Comparison of ENCODE assay signal across 8 mouse cellular contexts in genomic region chr4:129500607-129501566, GRCm38 (mm10). TPM values are rescaled to one million over a fixed set of nuclear protein-coding genes. Genes with fewer than 3 reads are reported as not detected.
A peak's percentile ranks its signal among the peaks of the same experiment; 100 is the strongest.
DNase-seq lines count a peak whose midpoint lies in the region; ATAC-seq lines count a peak whose summit lies in the region.

No protein-coding gene starts in this region.

- no peaks in the 10 kb centered on the region for H3K9me3 ChIP-seq in embryonic facial prominence, embryonic 14.5 days (ENCODE audit: control insufficient read depth, low read length)
- H3K9me3 ChIP-seq in liver, embryonic 13.5 days (replicated peaks) = no peaks in the 10 kb centered on the region
- no peaks in the 10 kb centered on the region for H3K9me3 ChIP-seq in stomach, embryonic 15.5 days

- peak overlapping the region; percentile 51 for H3K4me3 ChIP-seq in embryonic facial prominence, embryonic 14.5 days (ENCODE audit: low read depth, low read length)
- H3K4me3 ChIP-seq in liver, embryonic 13.5 days (replicated peaks) = peak overlapping the region; percentile 68
- H3K4me3 ChIP-seq in stomach, embryonic 15.5 days (replicated peaks) = peak overlapping the region; percentile 61

- ATAC-seq in embryonic facial prominence, embryonic 14.5 days (ENCODE audit: low read depth) = peak; percentile 90
- ATAC-seq in liver, embryonic 13.5 days (ENCODE audit: low read depth) = peak; percentile 79
- ATAC-seq in stomach, embryonic 15.5 days (ENCODE audit: insufficient read depth, low FRiP score, low read depth) = peak; percentile 90

- no peaks in the 10 kb centered on the region for H3K27me3 ChIP-seq in embryonic facial prominence, embryonic 14.5 days (replicated peaks; ENCODE audit: control insufficient read depth, insufficient read depth, low read length)
- H3K27me3 ChIP-seq in liver, embryonic 13.5 days = peaks cover 27% of the 10 kb centered on the region
- H3K27me3 ChIP-seq in stomach, embryonic 15.5 days (replicated peaks) = no peaks in the 10 kb centered on the region

- H3K36me3 ChIP-seq in embryonic facial prominence, embryonic 14.5 days (ENCODE audit: control insufficient read depth, insufficient read depth, low read length) = no peaks in the 10 kb centered on the region
- H3K36me3 ChIP-seq in liver, embryonic 13.5 days = no peaks in the 10 kb centered on the region
- H3K36me3 ChIP-seq in stomach, embryonic 15.5 days = no peaks in the 10 kb centered on the region

- peak overlapping the region; percentile 72 for H3K27ac ChIP-seq in embryonic facial prominence, embryonic 14.5 days (replicated peaks; ENCODE audit: low read depth, low read length)
- H3K27ac ChIP-seq in liver, embryonic 13.5 days = peak overlapping the region; percentile 79
- peak overlapping the region; percentile 90 for H3K27ac ChIP-seq in stomach, embryonic 15.5 days

- peak; percentile 91 for DNase-seq in 416B (ENCODE audit: low read depth)
- DNase-seq in adrenal gland, postnatal 4 days (ENCODE audit: low spot score in 2 of 2) = peak; percentile 70 to 84
- DNase-seq in embryonic facial prominence, embryonic 14.5 days (ENCODE audit: low spot score) = peak; percentile 93
- peak; percentile 89 for DNase-seq in heart, adult 9 months (ENCODE audit: low spot score in 2 of 2)
- peak; percentile 91 for DNase-seq in kidney, adult 9 months
- peak; percentile 64 for DNase-seq in liver, embryonic 13.5 days
- peak; percentile 74 for DNase-seq in naive thymus-derived CD4-positive, alpha-beta T cell, adult 2 months (ENCODE audit: low read depth)

- 0 out of 2 replicates have a peak, but pooled peaks cover 11% of the 10 kb centered on the region for H3K4me1 ChIP-seq in embryonic facial prominence, embryonic 14.5 days (ENCODE audit: control insufficient read depth, insufficient read depth, low read length)
- peaks cover 62% of the 10 kb centered on the region for H3K4me1 ChIP-seq in liver, embryonic 13.5 days (replicated peaks)
- H3K4me1 ChIP-seq in stomach, embryonic 15.5 days = peaks cover 43% of the 10 kb centered on the region

- H3K4me2 ChIP-seq in embryonic facial prominence, embryonic 14.5 days (ENCODE audit: low read depth, low read length) = peak overlapping the region; percentile 68
- peak overlapping the region; percentile 90 for H3K4me2 ChIP-seq in liver, embryonic 13.5 days
- H3K4me2 ChIP-seq in stomach, embryonic 15.5 days = peak overlapping the region; percentile 64

- peak overlapping the region; percentile 63 for H3K9ac ChIP-seq in embryonic facial prominence, embryonic 14.5 days (ENCODE audit: low read depth, low read length)
- H3K9ac ChIP-seq in liver, embryonic 13.5 days = peak overlapping the region; percentile 70
- H3K9ac ChIP-seq in stomach, embryonic 15.5 days = peak overlapping the region; percentile 34; the same call in 1 of the 2 replicates

- WGBS in embryonic facial prominence, embryonic 14.5 days = 3% methylated on average over 35 of the region's 49 CpGs
- 3% methylated on average over 45 of the region's 49 CpGs for WGBS in liver, embryonic 13.5 days (ENCODE audit: insufficient replicate concordance)
- 2% methylated on average over 46 of the region's 49 CpGs for WGBS in stomach, embryonic 15.5 days

RNA-seq across cellular contexts. Expression of gene Fam229a, which starts 9.9 kb away (rescaled TPM):
- total RNA-seq in adrenal gland, postnatal 4 days (2021) = not detected
- polyA plus RNA-seq in embryonic facial prominence, embryonic 14.5 days (2014; fragmentation: Nextera tagmentation; extraction: Ambion mirVana) = not detected in 2 replicates
- polyA plus RNA-seq in liver, embryonic 13.5 days (2015; fragmentation: Nextera tagmentation; extraction: Ambion mirVana) = 0.21 and 0.44 TPM in 2 replicates
- 0.26 TPM in 1 of 2 replicates, not detected in the other for polyA plus RNA-seq in stomach, embryonic 15.5 days (2015; fragmentation: Nextera tagmentation; extraction: Ambion mirVana)

RNA-seq across cellular contexts. Expression of gene Tssk3, which starts 10.1 kb away (rescaled TPM):
- not detected for total RNA-seq in adrenal gland, postnatal 4 days (2021)
- not detected in 2 replicates for polyA plus RNA-seq in embryonic facial prominence, embryonic 14.5 days (2014; fragmentation: Nextera tagmentation; extraction: Ambion mirVana)
- polyA plus RNA-seq in liver, embryonic 13.5 days (2015; fragmentation: Nextera tagmentation; extraction: Ambion mirVana) = 0.07 TPM in 1 of 2 replicates, not detected in the other
- polyA plus RNA-seq in stomach, embryonic 15.5 days (2015; fragmentation: Nextera tagmentation; extraction: Ambion mirVana) = not detected in 2 replicates

RNA-seq across cellular contexts. Expression of gene Marcksl1, which starts 12.5 kb away (rescaled TPM):
- 100 to 1,000 TPM; 157 to 183 TPM for total RNA-seq in adrenal gland, postnatal 4 days (2021)
- polyA plus RNA-seq in embryonic facial prominence, embryonic 14.5 days (2014; fragmentation: Nextera tagmentation; extraction: Ambion mirVana) = 488 and 603 TPM in 2 replicates
- 82.7 and 85.9 TPM in 2 replicates for polyA plus RNA-seq in liver, embryonic 13.5 days (2015; fragmentation: Nextera tagmentation; extraction: Ambion mirVana)
- polyA plus RNA-seq in stomach, embryonic 15.5 days (2015; fragmentation: Nextera tagmentation; extraction: Ambion mirVana) = 490 and 533 TPM in 2 replicates

RNA-seq across cellular contexts. Expression of gene Bsdc1, which starts 39.5 kb away (rescaled TPM):
- total RNA-seq in adrenal gland, postnatal 4 days (2021) = 10 to 100 TPM; 55.4 TPM
- 27.7 and 29.0 TPM in 2 replicates for polyA plus RNA-seq in embryonic facial prominence, embryonic 14.5 days (2014; fragmentation: Nextera tagmentation; extraction: Ambion mirVana)
- 48.7 and 49.9 TPM in 2 replicates for polyA plus RNA-seq in liver, embryonic 13.5 days (2015; fragmentation: Nextera tagmentation; extraction: Ambion mirVana)
- 24.4 and 27.0 TPM in 2 replicates for polyA plus RNA-seq in stomach, embryonic 15.5 days (2015; fragmentation: Nextera tagmentation; extraction: Ambion mirVana)

RNA-seq across cellular contexts. Expression of gene Hdac1, which starts 41.6 kb away (rescaled TPM):
- total RNA-seq in adrenal gland, postnatal 4 days (2021) = 10 to 100 TPM; 74.9 to 84.8 TPM
- polyA plus RNA-seq in embryonic facial prominence, embryonic 14.5 days (2014; fragmentation: Nextera tagmentation; extraction: Ambion mirVana) = 179 and 200 TPM in 2 replicates
- 121 and 128 TPM in 2 replicates for polyA plus RNA-seq in liver, embryonic 13.5 days (2015; fragmentation: Nextera tagmentation; extraction: Ambion mirVana)
- polyA plus RNA-seq in stomach, embryonic 15.5 days (2015; fragmentation: Nextera tagmentation; extraction: Ambion mirVana) = 197 and 200 TPM in 2 replicates

Comparison
In these comparisons a context has a peak if more than half of its experiments do, and no peak if none do; other contexts are left out.
1. Peak in every context shown above with its lines: DNase-seq, ATAC-seq, H3K4me3 ChIP-seq and H3K27ac ChIP-seq.